ENCODE assay signal across 21 mouse cellular contexts in genomic region chr1:38230041-38230440, GRCm38 (mm10).
A peak's percentile ranks its signal among the peaks of the same experiment; 100 is the strongest.
DNase-seq lines count a peak whose midpoint lies in the region; ATAC-seq and TF ChIP-seq lines count a peak whose summit lies in the region.
"Had no signal": no experiment of that assay in that cellular context is flagged by ENCODE, and none has a peak within 500 bp of the region (broad histone marks: within the 10 kb centered on the region; RNA-seq: fewer than 3 reads in every experiment).

No protein-coding gene starts in this region.

- TF ChIP-seq CTCF in bone marrow, adult 2 months (IDR thresholded peaks at IDR 0.05; ENCODE audit: control insufficient read depth, insufficient read depth, low read length), result no peak

- H3K9ac ChIP-seq in kidney, embryonic 14.5 days (ENCODE audit: low read depth, low read length), result no peak overlapping the region
- H3K9ac ChIP-seq in limb, embryonic 13.5 days, result no peak overlapping the region
- H3K9ac ChIP-seq: heart, embryonic 13.5 days; hindbrain, embryonic 15.5 days had no signal

- H3K9me3 ChIP-seq in kidney, embryonic 14.5 days (ENCODE audit: control insufficient read depth, low read length), result peaks cover 17% of the 10 kb centered on the region
- peaks cover 20% of the 10 kb centered on the region for H3K9me3 ChIP-seq in limb, embryonic 13.5 days
- peaks cover 14% of the 10 kb centered on the region; the same call in 1 of the 2 replicates for H3K9me3 ChIP-seq in limb, embryonic 10.5 days (replicated peaks)
- H3K9me3 ChIP-seq: G1E had no signal

- TF ChIP-seq POLR2A in bone marrow, adult 2 months (IDR thresholded peaks at IDR 0.05; ENCODE audit: borderline replicate concordance, control insufficient read depth, low read depth, low read length), result no peak

- H3K4me3 ChIP-seq in kidney, embryonic 14.5 days (ENCODE audit: low read length), result no peak overlapping the region
- H3K4me3 ChIP-seq in limb, embryonic 13.5 days, result no peak overlapping the region
- H3K4me3 ChIP-seq in limb, embryonic 10.5 days, result no peak overlapping the region
- H3K4me3 ChIP-seq in bone marrow, adult 2 months (replicated peaks; ENCODE audit: control insufficient read depth, low read depth, low read length), result no peak overlapping the region
- H3K4me3 ChIP-seq: erythroblast, embryonic 14.5 days; forebrain, embryonic 10.5 days; gastrocnemius, adult 2 months; heart, embryonic 13.5 days; hindbrain, embryonic 15.5 days had no signal

- WGBS in kidney, embryonic 14.5 days, result 55% methylated on average over 8 of the region's 8 CpGs
- WGBS in limb, embryonic 13.5 days, result 79% methylated on average over 8 of the region's 8 CpGs
- 90% methylated on average over 8 of the region's 8 CpGs for WGBS in limb, embryonic 10.5 days
- whole genome bisulfite sequencing in bone marrow, adult 2 months, result 79% methylated on average over 8 of the region's 8 CpGs

- H3K27ac ChIP-seq in kidney, embryonic 14.5 days (ENCODE audit: low read depth, low read length), result no peak overlapping the region
- H3K27ac ChIP-seq in limb, embryonic 13.5 days, result 0 out of 2 replicates have a peak overlapping the region, but pooled peaks have one; percentile 3
- no peak overlapping the region for H3K27ac ChIP-seq in limb, embryonic 10.5 days
- peak overlapping the region; percentile 54; the same call in 1 of the 2 replicates for H3K27ac ChIP-seq in bone marrow, adult 2 months (ENCODE audit: control insufficient read depth, insufficient read depth, low read depth, low read length, poor library complexity)
- H3K27ac ChIP-seq: forebrain, embryonic 10.5 days; gastrocnemius, adult 2 months; heart, embryonic 13.5 days; hindbrain, embryonic 15.5 days had no signal

- no peak for DNase-seq in kidney, adult 8-10 months
- no peak for DNase-seq in limb, embryonic 10.5 days (ENCODE audit: low spot score)
- DNase-seq in cerebellum, postnatal 25 days, result no peak
- DNase-seq: adrenal gland, adult 8-10 months; adrenal gland, postnatal 36 days; cerebellum, adult 11 months; cerebellum, adult 8-10 months; cerebellum, postnatal 36 days; gastrocnemius, adult 2 months; gastrocnemius, postnatal 25 days; heart, adult 11 months; heart, postnatal 36 days had no signal

- no peaks in the 10 kb centered on the region for H3K27me3 ChIP-seq in kidney, embryonic 14.5 days (ENCODE audit: control insufficient read depth, insufficient read depth, low read length)
- no peaks in the 10 kb centered on the region for H3K27me3 ChIP-seq in limb, embryonic 13.5 days
- H3K27me3 ChIP-seq in limb, embryonic 10.5 days (ENCODE audit: low read depth, poor library complexity, severe bottlenecking), result no peaks in the 10 kb centered on the region
- H3K27me3 ChIP-seq: heart, embryonic 13.5 days; hindbrain, embryonic 15.5 days had no signal

- peaks cover 4% of the 10 kb centered on the region; the same call in 1 of the 2 replicates for H3K4me1 ChIP-seq in kidney, embryonic 14.5 days (ENCODE audit: control insufficient read depth, insufficient read depth, low read length)
- peaks cover 22% of the 10 kb centered on the region for H3K4me1 ChIP-seq in limb, embryonic 13.5 days
- peaks cover 1% of the 10 kb centered on the region; the same call in 1 of the 2 replicates for H3K4me1 ChIP-seq in limb, embryonic 10.5 days
- no peaks in the 10 kb centered on the region; the same call in 1 of the 2 replicates for H3K4me1 ChIP-seq in bone marrow, adult 2 months (ENCODE audit: control insufficient read depth, insufficient read depth, low read length)
- H3K4me1 ChIP-seq: forebrain, embryonic 10.5 days; hindbrain, embryonic 15.5 days had no signal

- H3K4me2 ChIP-seq in kidney, embryonic 14.5 days (replicated peaks; ENCODE audit: low read depth, low read length), result no peak overlapping the region
- no peak overlapping the region for H3K4me2 ChIP-seq in limb, embryonic 13.5 days (replicated peaks)
- H3K4me2 ChIP-seq: heart, embryonic 13.5 days; hindbrain, embryonic 15.5 days had no signal

- peak; percentile 72; the same call in 1 of the 2 replicates for ATAC-seq in kidney, embryonic 14.5 days (ENCODE audit: low FRiP score, low TSS enrichment)
- no peak for ATAC-seq in limb, embryonic 13.5 days (ENCODE audit: low FRiP score, low read depth)
- ATAC-seq: forebrain, embryonic 14.5 days had no signal

- H3K36me3 ChIP-seq in kidney, embryonic 14.5 days (ENCODE audit: control insufficient read depth, insufficient read depth, low read length), result no peaks in the 10 kb centered on the region
- peaks cover 22% of the 10 kb centered on the region for H3K36me3 ChIP-seq in limb, embryonic 13.5 days
- peaks cover 61% of the 10 kb centered on the region for H3K36me3 ChIP-seq in limb, embryonic 10.5 days
- H3K36me3 ChIP-seq: forebrain, embryonic 10.5 days; G1E had no signal

Comparison
In these comparisons a context has a peak if more than half of its experiments do, and no peak if none do; other contexts are left out.
1. H3K27ac ChIP-seq: peak in limb, embryonic 13.5 days (single experiment) and bone marrow, adult 2 months (single experiment); none in kidney, embryonic 14.5 days (single experiment) and limb, embryonic 10.5 days (single experiment).